Mouse (Mus musculus): ENCODE measurements around the gene Oprm1.
"Not testable (repeated sequence)": the region's sequence is repeated elsewhere in the genome, so short reads cannot be mapped to it uniquely, and the experiment has no call there.

The Oprm1 gene
- long read RNA-seq, experiment 1, result 0 reads
- long read RNA-seq, experiment 2, result 0 reads

DNA sequence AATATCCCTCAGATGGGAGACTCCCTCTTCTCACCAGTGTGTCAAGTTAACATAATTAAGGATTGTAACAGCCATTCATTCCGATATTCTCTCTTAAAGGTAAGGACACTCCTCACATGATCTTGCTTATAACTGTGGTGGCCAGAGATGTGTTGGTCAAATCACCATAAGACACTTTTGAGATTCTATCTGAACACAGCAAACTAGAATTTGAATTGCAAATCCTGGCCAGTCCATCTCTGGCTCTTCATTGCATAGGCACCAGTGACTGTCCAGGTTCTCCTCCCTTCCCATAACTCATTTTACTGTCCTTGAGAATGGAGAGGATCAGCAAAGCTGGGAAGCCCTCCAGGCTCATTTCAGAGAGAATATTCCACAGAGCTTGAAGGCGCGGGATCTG, at the start of gene Oprm1:
Gene Oprm1 (plus strand): TSS at position 301 of the 400 bp plus-strand sequence.
- intact Hi-C loops (cut with DNase I), result no loop called here

DNA sequence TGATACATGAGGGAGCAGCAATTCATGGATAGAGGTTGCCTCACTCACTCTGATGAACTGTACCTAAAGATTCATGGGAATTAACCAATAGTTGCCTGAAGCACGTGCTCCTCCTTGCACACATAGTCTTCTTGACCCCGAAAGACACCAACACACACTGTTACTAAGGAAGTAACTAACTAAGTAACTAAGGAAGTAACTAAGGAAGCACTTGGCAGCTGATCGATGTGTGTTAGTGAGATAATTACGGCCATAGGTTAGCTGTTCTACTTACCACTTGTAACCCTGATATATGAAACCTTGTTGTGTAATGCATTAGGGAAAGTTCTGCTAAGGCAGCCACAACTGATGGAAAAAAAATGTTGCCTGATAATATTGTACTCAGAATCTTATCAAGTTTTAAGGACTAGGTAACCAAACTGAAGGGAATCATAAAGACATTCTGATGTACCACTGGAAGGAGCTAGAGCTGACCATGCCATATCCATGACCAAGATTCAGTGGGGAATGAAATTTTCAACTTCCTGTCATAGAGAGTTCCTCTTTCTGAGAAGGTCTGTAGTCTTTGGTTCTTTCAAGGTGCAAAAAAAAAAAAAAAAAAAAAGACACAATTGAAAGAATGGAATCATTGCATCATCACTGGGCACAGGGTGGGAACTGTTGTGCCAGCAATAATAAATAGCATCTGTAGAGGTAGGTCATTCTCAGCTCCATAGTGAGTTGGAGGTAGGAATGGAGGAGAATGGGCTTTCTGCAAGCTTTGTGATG, 40.9 kb upstream of the Oprm1 start:
- intact Hi-C loops (cut with DNase I), result no loop called here

DNA sequence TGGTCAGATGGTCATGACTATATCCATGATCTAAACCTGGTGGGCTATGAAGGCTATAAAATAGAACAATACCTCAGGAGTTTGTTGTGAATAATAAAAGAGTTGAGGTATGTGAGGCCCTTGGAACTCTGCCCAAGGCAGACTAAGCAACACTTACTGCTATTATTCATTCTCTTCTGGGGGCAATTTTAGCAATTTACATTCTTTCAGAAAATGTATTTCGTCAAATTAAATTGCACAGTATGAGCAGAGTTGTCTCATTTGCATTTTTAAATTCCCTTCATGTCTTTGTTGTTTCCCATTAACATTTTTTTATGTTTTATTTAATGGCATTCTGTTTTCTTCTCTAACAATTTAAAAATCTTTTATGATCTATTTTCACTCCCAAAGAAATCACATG, 34.5 kb upstream of the Oprm1 start:
- intact Hi-C loops (cut with DNase I), result no loop called here

DNA sequence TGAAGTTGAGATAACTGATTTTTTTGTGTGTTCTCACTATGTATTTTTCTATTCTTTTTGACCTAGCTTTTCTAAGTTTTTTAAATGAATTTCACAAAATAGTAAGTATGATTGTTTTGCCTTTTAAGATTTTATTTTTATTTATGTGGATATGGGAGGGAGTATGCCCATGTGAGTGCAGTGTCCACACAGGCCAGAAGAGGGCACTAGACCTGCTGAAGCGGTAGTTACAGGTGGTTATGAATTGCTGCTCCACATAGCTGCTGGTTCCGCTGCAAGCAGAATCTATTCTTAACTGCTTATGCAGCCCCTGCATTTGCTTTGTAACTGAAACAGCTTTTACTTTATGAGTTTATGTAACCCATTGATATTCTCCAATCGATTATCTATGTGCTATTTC, 29.8 kb upstream of the Oprm1 start:
- intact Hi-C loops (cut with DNase I), result no loop called here

DNA sequence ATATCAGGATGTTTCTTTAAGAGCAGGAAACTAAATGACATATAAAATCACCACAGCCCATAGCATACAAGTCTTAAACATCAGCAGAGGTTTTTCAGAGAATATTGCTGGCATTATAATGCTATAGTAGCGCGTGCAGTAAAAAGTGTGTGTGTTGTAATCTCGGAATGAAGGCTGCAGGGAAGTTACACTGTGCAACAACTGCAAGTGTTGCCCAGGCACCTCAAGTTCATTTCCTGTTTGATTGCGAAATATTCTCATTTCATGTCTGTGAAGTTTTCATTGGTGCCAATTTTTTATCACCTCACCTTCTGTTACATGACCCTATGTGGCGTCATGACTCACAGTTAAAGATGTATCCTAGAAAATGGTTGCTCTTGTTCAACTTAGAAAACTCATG, 4.9 kb upstream of the Oprm1 start:
- intact Hi-C loops (cut with DNase I), result no loop called here

DNA sequence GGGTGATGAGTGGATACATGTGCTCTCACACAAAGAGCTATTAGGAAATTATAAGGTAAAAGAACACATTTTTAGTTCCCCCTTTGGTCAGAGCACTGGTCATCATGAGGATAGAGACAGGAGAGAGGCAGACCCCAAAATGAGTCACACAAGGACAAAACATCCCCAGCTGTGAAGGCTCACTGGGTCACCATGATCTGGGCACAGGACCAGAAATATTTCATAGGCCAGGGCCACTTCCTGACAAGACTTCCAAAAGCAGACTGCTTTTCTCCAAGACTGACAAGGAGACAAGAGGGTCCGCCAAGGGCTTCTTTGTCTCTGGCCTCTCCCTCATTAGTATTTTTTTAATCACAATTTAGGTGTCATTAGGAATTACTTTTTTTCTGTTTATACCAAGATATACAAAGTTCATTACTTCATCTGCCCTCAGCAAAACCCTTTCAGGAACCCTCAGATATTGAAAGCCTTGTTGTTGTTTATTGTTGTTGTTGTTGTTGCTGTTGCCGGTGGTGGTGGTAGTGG, 3.0 kb downstream of the Oprm1 start, which contains the start of gene Gm10945:
Gene Gm10945 (minus strand): TSS at position 475 of the 525 bp plus-strand sequence.
- intact Hi-C loops (cut with DNase I), result no loop called here

DNA sequence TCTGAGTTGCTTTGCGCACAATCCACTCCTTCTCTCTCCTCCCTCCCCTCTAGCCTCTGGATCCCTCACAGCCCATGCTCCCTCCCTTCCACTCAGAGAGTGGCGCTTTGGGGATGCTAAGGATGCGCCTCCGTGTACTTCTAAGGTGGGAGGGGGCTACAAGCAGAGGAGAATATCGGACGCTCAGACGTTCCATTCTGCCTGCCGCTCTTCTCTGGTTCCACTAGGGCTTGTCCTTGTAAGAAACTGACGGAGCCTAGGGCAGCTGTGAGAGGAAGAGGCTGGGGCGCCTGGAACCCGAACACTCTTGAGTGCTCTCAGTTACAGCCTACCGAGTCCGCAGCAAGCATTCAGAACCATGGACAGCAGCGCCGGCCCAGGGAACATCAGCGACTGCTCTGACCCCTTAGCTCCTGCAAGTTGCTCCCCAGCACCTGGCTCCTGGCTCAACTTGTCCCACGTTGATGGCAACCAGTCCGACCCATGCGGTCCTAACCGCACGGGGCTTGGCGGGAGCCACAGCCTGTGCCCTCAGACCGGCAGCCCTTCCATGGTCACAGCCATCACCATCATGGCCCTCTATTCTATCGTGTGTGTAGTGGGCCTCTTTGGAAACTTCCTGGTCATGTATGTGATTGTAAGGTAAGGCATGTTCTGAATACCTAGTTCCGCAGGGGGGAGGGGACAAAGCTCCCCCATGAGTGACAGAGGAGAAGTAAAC, 30.4 kb downstream of the Oprm1 start:
- intact Hi-C loops (cut with DNase I), result no loop called here

DNA sequence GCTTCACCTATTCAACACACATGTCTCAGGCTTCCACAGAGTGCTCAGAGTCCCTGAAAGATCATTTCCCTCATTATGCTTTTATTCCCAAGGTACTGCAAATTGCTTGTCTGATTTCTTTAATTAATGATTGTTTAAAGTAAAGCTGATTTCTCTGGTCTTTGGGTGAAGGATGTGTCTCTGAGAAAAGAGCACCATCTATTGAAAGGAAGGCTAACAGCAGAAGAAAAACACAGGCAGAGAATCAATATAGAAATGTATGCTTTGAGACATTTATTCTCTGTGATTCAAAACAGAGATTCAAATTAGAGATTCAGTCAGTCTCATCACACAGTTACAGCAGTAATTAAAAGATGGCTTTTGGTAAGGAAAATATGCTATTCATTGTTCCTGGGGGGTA, 31.9 kb downstream of the Oprm1 start:
- intact Hi-C loops (cut with DNase I), result no loop called here

DNA sequence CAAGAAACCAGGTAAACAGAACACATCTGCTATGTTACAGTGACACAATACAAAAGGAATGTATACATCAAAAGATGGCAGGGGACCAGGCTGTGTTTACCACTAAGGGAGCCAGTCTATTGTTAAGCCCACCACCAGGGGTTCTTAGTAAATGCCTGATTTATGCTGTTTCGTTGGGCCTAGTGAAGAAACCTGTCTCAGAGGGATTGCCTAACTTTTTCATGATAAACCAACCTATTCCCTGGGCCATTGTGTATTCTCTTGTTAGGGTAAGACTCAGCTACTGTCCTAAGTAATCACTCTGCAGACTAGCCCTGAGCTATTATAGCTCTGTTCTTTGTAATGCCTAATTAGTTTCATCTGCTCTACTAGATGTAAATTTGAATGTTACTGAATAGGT, 62.3 kb downstream of the Oprm1 start:
- intact Hi-C loops (cut with DNase I), result no loop called here

DNA sequence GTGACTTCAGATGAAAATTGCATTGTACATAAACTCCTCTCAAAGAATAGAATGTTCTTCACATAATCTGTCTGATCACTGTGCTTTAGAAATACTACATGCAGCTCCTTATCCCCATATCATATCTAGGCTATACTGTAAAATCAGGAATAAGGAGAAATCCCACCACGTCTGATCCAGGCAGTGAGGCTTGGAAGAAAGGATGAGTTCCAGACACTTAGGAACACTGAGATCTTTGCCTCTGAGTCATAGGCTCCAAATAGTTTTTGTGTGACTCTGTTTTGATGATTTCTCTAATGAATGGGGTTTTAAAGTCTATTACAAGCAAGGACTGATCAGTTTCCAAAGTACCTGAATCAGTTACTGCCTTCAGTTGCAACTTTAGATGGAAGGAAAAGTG, 83.9 kb downstream of the Oprm1 start:
- intact Hi-C loops (cut with DNase I), result no loop called here

DNA sequence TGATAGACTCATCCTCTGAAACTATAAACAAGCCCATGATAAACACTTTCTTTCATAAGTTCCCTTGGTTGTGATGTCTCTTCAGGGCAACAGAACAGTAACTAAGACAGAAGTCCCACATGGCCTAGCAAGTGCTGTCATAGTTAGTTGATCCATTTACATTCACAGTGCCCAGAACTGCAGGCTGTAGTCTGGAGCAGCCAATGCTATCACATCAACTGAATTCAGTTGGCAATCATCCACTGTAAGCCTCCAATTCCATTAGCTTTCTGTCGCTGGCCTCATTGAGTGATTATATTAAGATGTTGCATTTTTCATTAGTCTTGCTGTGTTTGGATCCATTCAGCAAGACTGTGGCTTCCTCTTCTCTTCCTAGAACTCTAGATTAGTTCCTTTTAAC, 88.0 kb downstream of the Oprm1 start:
- intact Hi-C loops (cut with DNase I), result no loop called here

DNA sequence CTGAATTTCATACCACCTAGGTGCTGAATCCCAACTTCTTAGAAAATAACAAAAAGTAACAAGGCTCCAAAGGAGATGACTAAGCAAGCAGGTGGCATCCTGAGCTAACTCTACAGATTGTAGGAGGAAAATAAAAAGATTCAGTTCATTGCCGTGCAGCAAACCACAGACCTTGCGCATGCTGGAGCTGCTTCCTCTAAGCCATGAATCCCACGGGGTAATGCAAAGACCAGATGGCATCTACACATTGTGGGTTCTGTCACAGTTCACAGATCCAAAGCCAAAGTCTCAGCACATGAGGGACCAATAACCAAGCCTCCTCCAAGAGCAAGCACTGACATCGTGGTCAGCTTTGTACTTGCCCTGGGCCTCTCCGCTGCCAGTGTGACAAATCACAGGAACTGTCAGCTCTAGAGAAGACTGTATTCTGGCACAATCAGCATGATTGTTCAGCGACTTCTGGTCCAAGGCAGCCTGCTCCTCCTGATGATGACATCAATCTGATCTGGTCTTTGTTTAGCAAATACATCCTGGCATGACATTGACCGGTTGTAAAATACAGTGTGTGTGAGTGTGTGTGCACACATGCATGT, 90.0 kb downstream of the Oprm1 start:
- intact Hi-C loops (cut with DNase I), result no loop called here

DNA sequence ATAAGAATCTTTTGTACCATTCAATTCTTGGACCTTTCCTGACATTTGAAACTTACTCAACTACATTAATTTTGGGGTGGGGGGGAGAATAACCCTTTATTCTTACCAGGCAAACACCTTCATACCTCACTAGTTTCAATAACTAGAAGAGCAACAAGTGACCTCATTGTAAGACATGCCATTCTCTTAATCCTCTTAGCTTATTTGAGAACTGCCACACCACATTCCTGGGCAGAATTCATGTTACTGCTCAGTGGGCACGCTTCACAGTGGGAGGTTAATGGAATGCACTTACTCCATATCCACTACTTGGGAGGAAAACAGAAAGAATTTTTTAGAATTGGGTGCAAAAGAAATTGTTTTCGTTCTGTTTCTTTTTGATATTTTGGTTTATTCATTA, 90.5 kb downstream of the Oprm1 start:
- intact Hi-C loops (cut with DNase I), result no loop called here

DNA sequence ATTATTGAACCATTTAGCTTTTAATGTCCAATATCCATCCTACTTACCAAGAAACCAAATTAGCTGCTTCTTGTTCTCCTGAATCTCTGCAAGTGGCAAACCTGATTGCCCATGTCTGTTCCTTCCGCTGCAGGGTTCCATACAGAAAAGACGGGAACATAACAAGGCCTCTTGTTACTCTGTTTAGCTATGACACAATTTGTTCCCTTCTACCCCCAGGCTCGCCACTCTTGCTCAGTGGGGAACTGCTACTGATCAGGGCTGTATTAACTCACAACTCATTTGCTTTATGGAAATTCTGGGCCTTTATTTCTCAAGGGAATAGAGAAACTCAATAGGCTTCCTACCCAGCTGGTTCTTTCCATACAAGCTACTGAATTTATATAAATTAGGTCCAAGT, 97.5 kb downstream of the Oprm1 start:
- intact Hi-C loops (cut with DNase I), result no loop called here

DNA sequence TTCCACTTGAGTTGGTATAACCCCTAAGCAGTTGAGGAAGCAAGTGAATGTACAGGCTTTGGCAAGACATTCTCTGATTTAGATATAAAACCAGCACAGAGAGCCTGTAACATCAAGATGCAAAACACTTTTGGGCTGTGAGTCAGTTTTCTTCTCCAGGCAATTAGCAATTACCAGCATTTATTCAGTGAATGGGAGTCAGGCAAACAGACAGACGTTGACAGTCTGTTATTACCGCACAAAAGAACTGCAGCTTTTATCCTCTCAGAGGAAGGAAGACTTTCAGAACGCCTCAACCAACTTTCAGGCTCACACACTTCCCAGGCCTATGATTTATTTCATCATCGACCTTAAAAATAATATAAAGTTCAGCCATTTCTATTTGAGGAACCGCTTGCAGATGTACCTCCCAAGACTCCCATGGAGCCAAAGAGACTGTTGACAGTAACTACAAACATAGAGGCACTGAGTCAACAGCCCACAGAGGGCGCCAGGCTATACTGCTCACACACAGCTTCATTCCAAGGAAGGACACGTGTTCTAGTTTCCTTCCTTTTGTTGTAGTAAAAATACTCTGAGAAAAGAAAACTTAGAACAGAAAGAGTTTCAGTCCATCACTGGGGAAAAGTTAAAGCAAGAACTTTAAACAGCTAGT, 113.2 kb downstream of the Oprm1 start:
- intact Hi-C loops (cut with DNase I), result no loop called here

DNA sequence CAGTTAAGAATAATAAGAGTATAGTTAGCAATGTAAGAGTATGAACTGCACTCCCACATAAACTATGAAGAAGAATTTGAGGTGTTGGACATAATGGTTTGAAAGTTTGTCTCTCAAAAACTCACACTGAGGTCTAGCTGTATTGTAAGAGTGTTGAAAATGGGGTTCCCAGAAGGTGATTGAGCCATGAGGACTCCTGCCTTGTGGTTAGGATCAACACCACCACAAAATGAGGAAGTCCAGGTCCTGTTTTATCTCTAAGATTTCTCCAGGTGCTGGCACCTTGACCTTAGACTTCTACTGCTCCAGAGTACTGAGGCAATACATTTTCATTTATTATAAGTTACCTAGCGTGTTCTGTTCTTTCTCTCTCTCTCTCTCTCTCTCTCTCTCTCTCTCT, 115.6 kb downstream of the Oprm1 start:
- intact Hi-C loops (cut with DNase I), result no loop called here

DNA sequence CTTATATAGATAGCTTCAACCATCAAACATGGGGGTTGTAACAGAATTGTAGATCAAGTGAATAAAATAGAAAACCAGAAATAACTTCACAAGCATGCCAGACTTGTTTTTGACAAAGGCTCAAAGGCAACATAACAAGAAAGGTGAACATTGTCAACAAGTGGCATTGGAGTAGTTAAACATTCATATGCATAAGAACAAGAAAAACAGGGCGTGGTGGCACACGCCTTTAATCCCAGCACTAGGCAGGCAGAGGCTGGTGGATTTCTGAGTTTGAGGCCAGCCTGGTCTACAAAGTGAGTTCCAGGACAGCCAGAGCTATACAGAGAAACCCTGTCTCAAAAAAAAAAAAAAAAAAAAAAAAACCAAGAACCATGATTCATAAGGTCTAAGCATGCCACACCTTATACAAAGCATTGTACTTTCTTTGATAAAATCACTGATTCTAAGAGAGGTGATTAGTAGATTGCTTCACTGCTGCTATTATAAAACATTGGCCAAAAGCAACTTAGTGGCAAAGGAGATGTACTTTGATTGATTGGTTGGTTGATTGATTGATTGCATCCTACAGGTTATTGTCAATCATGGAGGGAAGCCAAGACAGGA, 120.1 kb downstream of the Oprm1 start:
- intact Hi-C loops (cut with DNase I), result no loop called here

DNA sequence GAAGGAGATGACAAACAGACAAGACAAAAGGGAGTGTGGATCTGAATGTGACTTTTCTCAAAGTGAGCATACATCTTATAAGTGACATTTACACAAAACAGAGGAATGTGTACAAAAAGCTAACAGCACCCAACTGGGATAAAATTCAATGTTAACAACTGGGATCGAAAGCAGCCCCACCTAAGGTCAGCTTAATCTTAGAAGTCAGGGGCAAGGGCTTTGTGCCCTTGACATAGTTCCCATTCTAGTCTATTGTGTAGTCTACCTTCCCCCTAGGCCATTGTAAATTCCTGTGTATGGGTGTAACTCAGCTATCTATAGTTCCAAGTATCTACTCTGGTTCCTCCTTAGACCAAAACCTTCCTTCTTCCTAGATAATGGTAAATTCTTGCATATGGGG, 123.7 kb downstream of the Oprm1 start:
- intact Hi-C loops (cut with DNase I), result not testable (repeated sequence)

DNA sequence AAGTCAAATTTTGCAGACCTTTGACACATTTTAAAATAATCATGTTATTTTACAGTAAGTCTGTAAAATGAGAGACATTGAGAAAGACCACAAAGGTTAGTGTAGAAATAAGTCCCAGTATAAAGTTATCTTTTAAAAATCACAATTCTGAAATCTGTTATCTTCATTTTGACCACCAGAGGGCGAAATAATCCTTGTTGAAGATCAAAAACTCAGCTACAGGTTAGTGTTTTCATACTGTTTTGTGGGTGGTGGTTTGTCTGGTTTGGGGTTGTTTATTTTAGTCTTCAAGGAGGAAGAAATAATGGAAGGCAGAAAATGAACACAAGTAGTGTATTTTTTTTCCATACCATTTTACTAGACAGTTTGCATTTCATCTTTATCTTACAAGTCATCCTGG, 127.2 kb downstream of the Oprm1 start:
- intact Hi-C loops (cut with DNase I), result loop anchor here (2.0 kb wide), 1 partner anchor 191 kb away; no protein-coding TSS in a partner anchor

DNA sequence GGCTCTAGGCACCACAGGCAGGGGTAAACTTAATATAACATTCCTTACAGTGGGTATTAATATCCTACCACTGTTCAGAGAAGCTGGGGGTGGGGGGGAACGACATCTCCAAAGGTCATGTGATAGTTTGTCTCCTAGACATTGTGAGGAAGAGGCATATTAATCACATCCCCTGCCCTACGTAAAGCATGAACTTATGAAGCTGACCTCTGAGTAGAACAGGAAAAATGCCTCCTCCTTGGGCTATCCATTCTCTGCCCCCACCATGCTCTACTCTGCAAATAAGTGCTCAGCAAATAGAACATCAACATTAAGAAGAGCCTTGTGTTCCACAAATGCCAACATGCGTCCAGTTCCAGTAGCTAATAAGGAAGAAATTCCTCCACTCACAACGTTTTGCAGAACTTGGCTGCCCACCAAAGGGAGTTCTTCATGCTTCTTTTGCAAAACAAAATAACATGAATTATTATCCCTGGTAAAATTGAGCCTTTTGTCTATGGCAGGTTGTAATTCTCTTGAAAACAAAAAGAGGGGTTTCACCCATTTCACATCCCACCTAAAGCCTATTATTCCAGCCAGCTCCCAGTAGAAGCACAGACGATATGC, 131.4 kb downstream of the Oprm1 start:
- intact Hi-C loops (cut with DNase I), result no loop called here
